Mouse (Mus musculus) heart, embryonic 10.5 days (tissue): ENCODE data around the gene 4933428G20Rik. TPM values are rescaled to one million over a fixed set of nuclear protein-coding genes. Genes with fewer than 3 reads are reported as not detected.
A peak's percentile ranks its signal among the peaks of the same experiment; 100 is the strongest.

Experiments used
- DNase-seq: peaks from one replicate; pipeline ENCODE4 v3.0.0-alpha.2; 2017; ENCODE audit warnings: low spot score
- H3K27ac ChIP-seq: fragments of 300-500 bp; sonication (generic); 2 replicates; pipeline ENCODE4 v1.5.1; 2016; ENCODE audit warnings: mild to moderate bottlenecking
- H3K27me3 ChIP-seq: fragments of 300-500 bp; sonication (generic); 2 replicates; pipeline ENCODE4 v1.6.1; 2016; ENCODE audit warnings: mild to moderate bottlenecking; ENCODE audit not compliant: poor library complexity, insufficient read depth, severe bottlenecking
- H3K36me3 ChIP-seq: fragments of 300-500 bp; sonication (generic); 2 replicates; pipeline ENCODE4 v1.6.1; 2016; ENCODE audit warnings: mild to moderate bottlenecking, moderate library complexity
- H3K4me1 ChIP-seq: fragments of 300-500 bp; sonication (generic); 2 replicates; pipeline ENCODE4 v1.6.1; 2016; ENCODE audit warnings: mild to moderate bottlenecking
- H3K4me3 ChIP-seq: fragments of 300-500 bp; sonication (generic); 2 replicates; pipeline ENCODE4 v1.5.1; 2016; ENCODE audit warnings: mild to moderate bottlenecking, moderate library complexity
- H3K9me3 ChIP-seq: fragments of 300-500 bp; sonication (generic); 2 replicates; pipeline ENCODE4 v1.6.1; 2016; ENCODE audit warnings: mild to moderate bottlenecking, moderate library complexity
- WGBS: fragments of 180-500 bp; shearing (Covaris S2); methylation state at CpG from one replicate; pipeline ENCODE4 v1.1.7; 2016; 5-methylcytosine and 5-hydroxymethylcytosine counted together
- polyA plus RNA-seq: library from polyadenylated mRNA; unstranded; fragments of >200 nt; fragmentation: Nextera tagmentation; extraction: Ambion mirVana; gene quantifications from 2 replicates; pipeline ENCODE4 v1.2.1, GENCODE M21; 2016

The 4933428G20Rik gene
- polyA plus RNA-seq, 1 experiment from 2014 or later: 1.3 TPM

- H3K4me3 ChIP-seq: peak overlapping the region; percentile 63
- peaks cover 100% of the 10 kb centered on the region for H3K27me3 ChIP-seq
- H3K27ac ChIP-seq: no peak overlapping the region
- no peaks in the 10 kb centered on the region for H3K9me3 ChIP-seq
- DNase-seq: no peak
- WGBS: 32% methylated on average over 12 of the region's 12 CpGs
- peaks cover 42% of the 10 kb centered on the region for H3K4me1 ChIP-seq
- no peaks in the 10 kb centered on the region for H3K36me3 ChIP-seq
Observed at GRCm38 (mm10) chr11:97537580-97538089, 37.5 kb upstream of the 4933428G20Rik start.

- WGBS: 2% methylated on average over 36 of the region's 36 CpGs
- no peak for DNase-seq
Observed at GRCm38 (mm10) chr11:97536835-97537579, 36.9 kb upstream of the 4933428G20Rik start.

GRCm38 (mm10) chr11:97536083-97536747 lies 36.1 kb upstream of the 4933428G20Rik start:
- peaks cover 49% of the 10 kb centered on the region for H3K4me1 ChIP-seq
- H3K9me3 ChIP-seq: no peaks in the 10 kb centered on the region
- DNase-seq: no peak
- 9% methylated on average over 35 of the region's 35 CpGs for WGBS
- H3K36me3 ChIP-seq: no peaks in the 10 kb centered on the region
- H3K27me3 ChIP-seq: peaks cover 100% of the 10 kb centered on the region
- H3K4me3 ChIP-seq: peak overlapping the region; percentile 63
- H3K27ac ChIP-seq: peak overlapping the region; percentile 74; the same call in 1 of the 2 replicates

More at GRCm38 (mm10) chr11:97536835-97537579, 36.9 kb upstream of the 4933428G20Rik start:
- peaks cover 100% of the 10 kb centered on the region for H3K27me3 ChIP-seq
- H3K36me3 ChIP-seq: no peaks in the 10 kb centered on the region
- H3K4me3 ChIP-seq: peak overlapping the region; percentile 63
- no peaks in the 10 kb centered on the region for H3K9me3 ChIP-seq
- H3K4me1 ChIP-seq: peaks cover 44% of the 10 kb centered on the region
- H3K27ac ChIP-seq: peak overlapping the region; percentile 74

GRCm38 (mm10) chr11:97535660-97536059 lies 35.5 kb upstream of the 4933428G20Rik start:
- DNase-seq: no peak
- H3K4me1 ChIP-seq: peaks cover 49% of the 10 kb centered on the region
- H3K27ac ChIP-seq: no peak overlapping the region
- H3K27me3 ChIP-seq: peaks cover 100% of the 10 kb centered on the region
- no peak overlapping the region for H3K4me3 ChIP-seq
- no peaks in the 10 kb centered on the region for H3K36me3 ChIP-seq
- H3K9me3 ChIP-seq: no peaks in the 10 kb centered on the region
- WGBS: 38% methylated on average over 5 of the region's 5 CpGs

GRCm38 (mm10) chr11:97535308-97535630 lies 35.1 kb upstream of the 4933428G20Rik start:
- peaks cover 47% of the 10 kb centered on the region for H3K4me1 ChIP-seq
- H3K36me3 ChIP-seq: no peaks in the 10 kb centered on the region
- H3K27me3 ChIP-seq: peaks cover 100% of the 10 kb centered on the region
- H3K27ac ChIP-seq: no peak overlapping the region
- peak overlapping the region; percentile 51; the same call in 1 of the 2 replicates for H3K4me3 ChIP-seq
- DNase-seq: no peak
- WGBS: 18% methylated on average over 5 of the region's 5 CpGs
- no peaks in the 10 kb centered on the region for H3K9me3 ChIP-seq

GRCm38 (mm10) chr11:97534442-97535307 lies 34.5 kb upstream of the 4933428G20Rik start:
- no peaks in the 10 kb centered on the region for H3K9me3 ChIP-seq
- no peak for DNase-seq
- no peak overlapping the region for H3K27ac ChIP-seq
- 2% methylated on average over 95 of the region's 95 CpGs for WGBS
- peak overlapping the region; percentile 51 for H3K4me3 ChIP-seq
- H3K27me3 ChIP-seq: peaks cover 100% of the 10 kb centered on the region
- peaks cover 46% of the 10 kb centered on the region for H3K4me1 ChIP-seq
- H3K36me3 ChIP-seq: no peaks in the 10 kb centered on the region

GRCm38 (mm10) chr11:97533653-97534052 lies 33.5 kb upstream of the 4933428G20Rik start:
- Histone ChIP-seq H3K27me3 (peaks cover 93% of the 10 kb centered on the region), H3K4me1 (peaks cover 46% of the 10 kb centered on the region), H3K9me3 (no peaks in the 10 kb centered on the region), H3K27ac (no peak overlapping the region), H3K36me3 (no peaks in the 10 kb centered on the region), H3K4me3 (no peak overlapping the region)
- no peak for DNase-seq
- WGBS: 10% methylated on average over 7 of the region's 7 CpGs

- Histone ChIP-seq H3K4me1 (peaks cover 46% of the 10 kb centered on the region), H3K9me3 (no peaks in the 10 kb centered on the region), H3K27me3 (peaks cover 88% of the 10 kb centered on the region), H3K36me3 (no peaks in the 10 kb centered on the region), H3K27ac (no peak overlapping the region), H3K4me3 (peak overlapping the region; percentile 43)
- WGBS: 5% methylated on average over 20 of the region's 20 CpGs
- DNase-seq: no peak
Observed at GRCm38 (mm10) chr11:97532950-97533582, 32.9 kb upstream of the 4933428G20Rik start.

GRCm38 (mm10) chr11:97532354-97532753 lies 32.2 kb upstream of the 4933428G20Rik start:
- 11% methylated on average over 8 of the region's 8 CpGs for WGBS
- H3K9me3 ChIP-seq: no peaks in the 10 kb centered on the region
- peaks cover 86% of the 10 kb centered on the region for H3K27me3 ChIP-seq
- H3K27ac ChIP-seq: no peak overlapping the region
- peak overlapping the region; percentile 60 for H3K4me3 ChIP-seq
- no peak for DNase-seq
- H3K4me1 ChIP-seq: peaks cover 44% of the 10 kb centered on the region
- H3K36me3 ChIP-seq: no peaks in the 10 kb centered on the region

- peaks cover 83% of the 10 kb centered on the region for H3K27me3 ChIP-seq
Observed at GRCm38 (mm10) chr11:97531381-97532260, 31.5 kb upstream of the 4933428G20Rik start.

GRCm38 (mm10) chr11:97530961-97531360 lies 30.8 kb upstream of the 4933428G20Rik start:
- DNase-seq: no peak
- Histone ChIP-seq H3K27ac (no peak overlapping the region), H3K36me3 (no peaks in the 10 kb centered on the region), H3K4me1 (peaks cover 30% of the 10 kb centered on the region), H3K9me3 (no peaks in the 10 kb centered on the region), H3K27me3 (peaks cover 83% of the 10 kb centered on the region), H3K4me3 (no peak overlapping the region)
- WGBS: 47% methylated on average over 5 of the region's 5 CpGs

More at GRCm38 (mm10) chr11:97531381-97532260, 31.5 kb upstream of the 4933428G20Rik start:
- Histone ChIP-seq H3K27ac (no peak overlapping the region; the same call in 1 of the 2 replicates), H3K4me1 (peaks cover 37% of the 10 kb centered on the region), H3K4me3 (peak overlapping the region; percentile 60), H3K36me3 (no peaks in the 10 kb centered on the region), H3K9me3 (no peaks in the 10 kb centered on the region)
- DNase-seq: peak; percentile 92
- WGBS: 7% methylated on average over 46 of the region's 46 CpGs
